Mouse (Mus musculus) urinary bladder, postnatal 14 days (tissue): ENCODE measurements around the gene Anapc15-ps.

Source experiments
- DNase-seq: peaks from one replicate; pipeline ENCODE4 v3.0.0; 2021; ENCODE audit warnings: low spot score

Anapc15-ps gene

DNA sequence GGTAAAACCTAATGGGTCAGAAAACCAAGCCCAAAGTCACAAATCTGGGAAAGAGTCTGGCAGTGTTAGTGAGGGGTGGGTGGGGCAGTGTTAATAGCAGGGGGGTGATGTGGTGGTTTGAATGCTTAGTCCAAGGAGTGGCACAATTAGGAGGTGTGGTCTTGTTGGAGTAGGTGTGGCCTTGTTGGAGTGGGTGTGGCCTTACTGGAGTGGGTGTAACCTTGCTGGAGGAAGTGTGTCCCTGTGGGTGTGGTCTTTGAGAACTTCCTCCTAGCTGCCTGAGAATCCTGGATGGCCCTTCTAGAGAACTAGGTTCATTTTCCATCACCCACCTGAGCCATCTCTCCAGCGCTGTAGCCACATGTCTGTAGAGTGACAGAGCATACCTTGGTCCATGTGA is 16.6 kb upstream of the Anapc15-ps start:
- no peak for DNase-seq

DNA sequence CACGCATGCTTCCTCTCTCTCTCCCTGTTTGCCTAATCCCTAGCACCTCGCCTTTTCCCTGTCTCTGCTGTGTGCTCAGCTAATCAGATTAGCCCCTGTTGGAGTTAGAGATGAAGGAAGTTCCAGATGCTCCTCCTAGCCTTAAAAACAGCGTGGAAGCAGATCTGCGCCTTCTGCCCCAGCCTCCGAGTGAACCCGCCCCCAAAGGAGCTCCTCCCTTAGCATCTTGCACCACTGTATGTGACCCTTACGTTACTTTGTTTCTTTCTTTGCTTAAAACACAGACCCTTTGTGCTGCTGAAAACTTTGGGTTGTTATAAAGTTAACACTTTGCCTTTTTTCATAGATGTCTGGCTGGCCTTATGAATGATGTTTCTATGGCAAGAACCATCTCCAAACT is 15.8 kb upstream of the Anapc15-ps start:
- no peak for DNase-seq

GRCm38 (mm10) chr10:95687558-95688141 is 14.4 kb upstream of the Anapc15-ps start:
- no peak for DNase-seq

GRCm38 (mm10) chr10:95686041-95686440 is 12.8 kb upstream of the Anapc15-ps start:
- DNase-seq: no peak

DNA sequence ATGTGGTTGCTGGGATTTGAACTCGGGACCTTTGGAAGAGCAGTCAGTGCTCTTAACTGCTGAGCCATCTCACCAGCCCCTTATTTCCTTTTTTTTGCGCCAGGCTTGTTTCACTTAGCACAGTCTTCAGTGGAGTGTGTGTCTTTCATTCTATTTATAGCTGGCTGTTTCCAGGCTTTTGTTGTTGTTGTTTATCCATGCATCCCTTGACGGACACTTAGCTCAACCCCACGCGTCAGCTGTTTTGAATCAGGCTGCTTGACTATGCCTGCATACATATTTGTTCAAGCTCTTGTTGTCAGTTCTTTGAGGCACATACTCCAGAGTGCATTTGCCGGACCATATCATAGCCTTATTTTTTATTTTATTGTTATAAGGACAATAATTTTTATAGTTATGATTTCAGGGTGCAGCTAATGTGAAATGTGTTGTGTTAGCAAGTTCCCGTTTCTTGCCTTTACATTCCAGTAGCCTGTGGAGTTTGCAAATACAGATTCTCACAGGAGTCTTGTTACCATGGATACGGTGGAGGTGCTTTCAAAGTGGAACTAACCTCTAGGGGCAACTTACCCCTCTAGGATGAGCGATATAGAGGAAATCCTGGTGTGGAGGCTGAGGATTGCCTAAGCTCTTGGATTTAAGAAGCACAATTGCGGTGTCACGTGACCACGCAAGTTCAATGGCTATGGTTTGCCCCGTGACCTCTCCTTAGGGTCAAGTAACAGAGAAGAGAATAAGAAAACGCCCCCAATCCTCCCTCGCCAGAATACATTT is 11.7 kb upstream of the Anapc15-ps start:
- no peak for DNase-seq

DNA sequence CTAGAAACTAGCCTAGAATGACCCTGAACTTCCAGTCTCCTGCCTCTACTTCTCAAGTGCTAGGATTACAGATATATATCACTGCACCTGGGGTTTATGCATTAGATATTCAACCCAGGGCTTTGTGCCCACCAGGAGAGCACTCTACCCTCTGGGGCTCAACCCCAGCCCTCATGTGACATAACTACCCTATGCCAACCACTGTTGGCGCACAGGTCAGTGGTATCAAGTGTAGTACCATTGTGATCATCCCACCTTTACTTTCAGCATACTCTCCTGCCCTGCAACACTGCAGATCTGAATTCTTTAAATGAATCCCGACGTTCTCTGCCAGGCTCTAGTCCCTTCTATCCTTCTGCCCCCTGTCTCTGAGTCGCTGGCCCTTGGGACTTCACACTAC is 11.0 kb upstream of the Anapc15-ps start:
- DNase-seq: no peak

- DNase-seq: no peak
These were observed 10.5 kb upstream of the Anapc15-ps start for GRCm38 (mm10) chr10:95683735-95684134.

GRCm38 (mm10) chr10:95682964-95683363 is 9.7 kb upstream of the Anapc15-ps start:
- DNase-seq: no peak

GRCm38 (mm10) chr10:95682091-95682740 is 9.0 kb upstream of the Anapc15-ps start:
- no peak for DNase-seq

DNA sequence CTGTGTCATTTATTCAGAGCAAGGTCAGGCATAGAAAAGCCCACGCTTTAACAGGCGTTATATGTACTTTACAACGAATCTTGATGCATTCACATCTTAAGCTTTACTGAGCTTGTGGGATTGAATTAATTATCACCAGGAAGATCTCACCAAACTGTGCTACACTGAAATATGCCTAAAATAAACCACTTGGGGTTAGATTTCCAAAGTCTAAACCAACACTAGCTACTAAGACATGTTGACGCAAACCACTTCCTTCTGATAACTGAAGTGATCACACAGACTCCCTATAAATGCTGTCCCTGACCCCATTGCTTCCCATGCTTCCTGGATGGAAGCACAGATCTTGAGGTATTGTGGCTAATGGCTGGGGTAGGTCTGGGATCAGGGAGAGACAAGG is 8.2 kb upstream of the Anapc15-ps start:
- no peak for DNase-seq

DNA sequence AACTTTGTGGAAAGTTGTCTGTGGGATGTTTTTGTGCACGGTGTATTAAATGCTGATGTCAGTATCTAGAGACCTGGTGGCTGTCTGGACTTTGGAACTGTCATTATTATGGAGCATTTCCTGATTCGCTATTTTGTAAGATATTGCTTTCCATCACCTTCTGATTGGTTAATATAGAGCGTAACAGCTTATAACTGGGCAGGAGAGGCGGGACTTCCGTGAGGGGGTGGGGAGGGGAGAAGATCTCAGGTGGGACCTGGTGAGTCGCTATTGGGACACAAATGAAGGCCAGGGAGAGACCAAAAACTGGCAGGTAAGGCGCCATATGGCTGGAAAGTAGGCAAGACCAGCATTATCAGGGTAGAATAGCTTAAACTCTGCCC is 7.8 kb upstream of the Anapc15-ps start:
- DNase-seq: no peak

- DNase-seq: no peak
These were observed 7.2 kb upstream of the Anapc15-ps start for GRCm38 (mm10) chr10:95680153-95681057.

- no peak for DNase-seq
These were observed 5.9 kb upstream of the Anapc15-ps start for GRCm38 (mm10) chr10:95679131-95679530.

- no peak for DNase-seq
These were observed 5.4 kb upstream of the Anapc15-ps start for GRCm38 (mm10) chr10:95678661-95679060.

- no peak for DNase-seq
These were observed 5.0 kb upstream of the Anapc15-ps start for GRCm38 (mm10) chr10:95678241-95678640.

- peak; percentile 16 for DNase-seq
These were observed 4.3 kb upstream of the Anapc15-ps start for GRCm38 (mm10) chr10:95677356-95678109.

- no peak for DNase-seq
These were observed 3.7 kb upstream of the Anapc15-ps start for GRCm38 (mm10) chr10:95676991-95677355.

GRCm38 (mm10) chr10:95676387-95676786 is 3.1 kb upstream of the Anapc15-ps start:
- DNase-seq: no peak

GRCm38 (mm10) chr10:95670781-95671780 is 2.2 kb downstream of the Anapc15-ps start:
- no peak for DNase-seq

GRCm38 (mm10) chr10:95669872-95670271 is 3.4 kb downstream of the Anapc15-ps start:
- DNase-seq: no peak
